ENCODE assay signal across 9 mouse cellular contexts in the genomic region with DNA sequence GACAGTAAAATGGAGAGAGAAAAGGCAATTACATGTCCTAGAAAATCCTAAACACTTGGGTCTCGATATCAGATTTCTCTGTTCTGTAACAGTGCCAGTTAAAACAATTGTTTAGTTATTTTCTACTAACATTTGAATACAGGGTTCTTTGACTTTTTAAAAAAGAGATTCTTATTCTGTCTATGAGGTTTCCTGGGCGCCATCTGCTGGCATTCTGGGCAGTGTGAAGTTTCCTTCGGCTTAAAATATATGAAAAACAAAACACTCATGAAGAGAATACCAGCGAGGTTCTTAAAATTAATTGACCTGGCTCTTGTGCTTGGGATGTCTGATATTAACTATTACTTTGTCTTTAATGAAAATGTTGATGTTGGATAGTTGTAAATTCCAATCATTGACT. TPM values are rescaled to one million over a fixed set of nuclear protein-coding genes. Genes with fewer than 3 reads are reported as not detected.
DNase-seq lines count a peak whose midpoint lies in the region; ATAC-seq and TF ChIP-seq lines count a peak whose summit lies in the region.
"Had no signal": no experiment of that assay in that cellular context is flagged by ENCODE, and none has a peak within 500 bp of the region (broad histone marks: within the 10 kb centered on the region; RNA-seq: fewer than 3 reads in every experiment).

No protein-coding gene starts in this region.

- no peak overlapping the region for H3K9ac ChIP-seq in hindbrain, postnatal 0 days (replicated peaks; ENCODE audit: low read length)
- H3K9ac ChIP-seq in hindbrain, embryonic 12.5 days = no peak overlapping the region
- H3K9ac ChIP-seq in midbrain, embryonic 11.5 days (ENCODE audit: low read length) = no peak overlapping the region

- H3K4me2 ChIP-seq in hindbrain, postnatal 0 days (ENCODE audit: low read depth, low read length) = no peak overlapping the region
- no peak overlapping the region for H3K4me2 ChIP-seq in hindbrain, embryonic 12.5 days (replicated peaks)
- H3K4me2 ChIP-seq in midbrain, embryonic 11.5 days = no peak overlapping the region

- WGBS in hindbrain, postnatal 0 days = 53% methylated on average over 4 of the region's 4 CpGs
- WGBS in hindbrain, embryonic 12.5 days = 74% methylated on average over 4 of the region's 4 CpGs
- 70% methylated on average over 4 of the region's 4 CpGs for WGBS in midbrain, embryonic 11.5 days

- no peaks in the 10 kb centered on the region for H3K9me3 ChIP-seq in hindbrain, postnatal 0 days (ENCODE audit: low read length)
- H3K9me3 ChIP-seq in hindbrain, embryonic 12.5 days (replicated peaks) = no peaks in the 10 kb centered on the region
- H3K9me3 ChIP-seq in midbrain, embryonic 11.5 days (ENCODE audit: control insufficient read depth, low read length) = no peaks in the 10 kb centered on the region

- peak; percentile 64 for TF ChIP-seq CTCF in hindbrain, postnatal 0 days (IDR thresholded peaks at IDR 0.05; ENCODE audit: low read depth)

- no peak overlapping the region for H3K27ac ChIP-seq in hindbrain, postnatal 0 days
- no peak overlapping the region for H3K27ac ChIP-seq in hindbrain, embryonic 12.5 days
- no peak overlapping the region for H3K27ac ChIP-seq in midbrain, embryonic 11.5 days (ENCODE audit: low read depth, low read length)

- H3K27me3 ChIP-seq in hindbrain, postnatal 0 days (ENCODE audit: insufficient read depth, low read length) = no peaks in the 10 kb centered on the region
- no peaks in the 10 kb centered on the region for H3K27me3 ChIP-seq in hindbrain, embryonic 12.5 days
- H3K27me3 ChIP-seq in splenic B cell, adult 2 months (ENCODE audit: control insufficient read depth, insufficient read depth, low read length, poor library complexity, severe bottlenecking) = no peaks in the 10 kb centered on the region
- H3K27me3 ChIP-seq in midbrain, embryonic 11.5 days (ENCODE audit: control insufficient read depth, insufficient read depth, low read length) = no peaks in the 10 kb centered on the region

- no peak for ATAC-seq in hindbrain, postnatal 0 days
- no peak for ATAC-seq in hindbrain, embryonic 12.5 days (ENCODE audit: low FRiP score)
- no peak for ATAC-seq in midbrain, embryonic 11.5 days (ENCODE audit: low FRiP score)

- peaks cover 19% of the 10 kb centered on the region; the same call in 1 of the 2 replicates for H3K36me3 ChIP-seq in hindbrain, postnatal 0 days (ENCODE audit: insufficient read depth, low read length)
- peaks cover 15% of the 10 kb centered on the region for H3K36me3 ChIP-seq in hindbrain, embryonic 12.5 days
- peaks cover 3% of the 10 kb centered on the region for H3K36me3 ChIP-seq in splenic B cell, adult 2 months (ENCODE audit: control insufficient read depth, insufficient read depth, low read length, poor library complexity, severe bottlenecking)
- H3K36me3 ChIP-seq in midbrain, embryonic 11.5 days (ENCODE audit: control insufficient read depth, insufficient read depth, low read length) = no peaks in the 10 kb centered on the region

- no peak overlapping the region for H3K4me3 ChIP-seq in hindbrain, postnatal 0 days (ENCODE audit: low read length)
- no peak overlapping the region for H3K4me3 ChIP-seq in hindbrain, embryonic 12.5 days
- H3K4me3 ChIP-seq in midbrain, embryonic 11.5 days (ENCODE audit: low read depth, low read length) = no peak overlapping the region

- H3K4me1 ChIP-seq in hindbrain, postnatal 0 days (ENCODE audit: insufficient read depth, low read length) = no peaks in the 10 kb centered on the region
- H3K4me1 ChIP-seq in hindbrain, embryonic 12.5 days = 0 out of 2 replicates have a peak, but pooled peaks cover 7% of the 10 kb centered on the region
- H3K4me1 ChIP-seq in midbrain, embryonic 11.5 days (ENCODE audit: control insufficient read depth, insufficient read depth, low read length) = peaks cover 4% of the 10 kb centered on the region; the same call in 1 of the 2 replicates

- peak; percentile 52 for DNase-seq in adrenal gland, postnatal 14 days
- DNase-seq in adrenal gland, adult 8-10 months = no peak
- DNase-seq in hindbrain, postnatal 0 days (ENCODE audit: low spot score) = peak; percentile 77
- peak; percentile 14 for DNase-seq in urinary bladder, postnatal 14 days (ENCODE audit: low spot score)
- no peak for DNase-seq in urinary bladder, adult 2 months (ENCODE audit: low spot score)
- DNase-seq in splenic B cell, adult 2 months (ENCODE audit: low read depth, low spot score) = peak; percentile 23
- DNase-seq in midbrain, embryonic 11.5 days (ENCODE audit: low spot score, missing footprints) = no peak

RNA-seq across cellular contexts. Expression of a gene that starts 1.4 kb away (rescaled TPM):
- total RNA-seq in adrenal gland, postnatal 14 days (2021) = 5.3 and 22.3 TPM in 2 replicates
- 10 to 100 TPM in 2 of 4 experiments, 1 to 10 TPM in 1, not detected in 1; 6.7 to 19.6 (median 15.6) TPM for total RNA-seq in adrenal gland, adult 8-10 months (2022)
- not detected in 2 replicates for total RNA-seq in hindbrain, postnatal 0 days (2014; rRNA removed)
- 18.2 and 21.4 TPM in 2 replicates for polyA plus RNA-seq in hindbrain, postnatal 0 days (2015; fragmentation: Nextera tagmentation; extraction: Ambion mirVana)
- 10.4 and 30.3 TPM in 2 replicates for polyA plus RNA-seq in hindbrain, embryonic 12.5 days (2016; fragmentation: Nextera tagmentation; extraction: Ambion mirVana)
- polyA plus RNA-seq in urinary bladder, adult 2 months (2012; rRNA removed) = not detected in 2 replicates
- 14.0 and 17.3 TPM in 2 replicates for polyA plus RNA-seq in midbrain, embryonic 11.5 days (2014; fragmentation: Nextera tagmentation; extraction: Ambion mirVana)
- total RNA-seq: common myeloid progenitor, adult 5-6 weeks had no signal

RNA-seq across cellular contexts. Expression of a gene that starts 4.2 kb away (rescaled TPM):
- 4.6 and 5.8 TPM in 2 replicates for total RNA-seq in adrenal gland, postnatal 14 days (2021)
- 1 to 10 TPM; 6.5 to 8.8 (median 7.3) TPM for total RNA-seq in adrenal gland, adult 8-10 months (2022)
- 7.0 and 7.3 TPM in 2 replicates for total RNA-seq in hindbrain, postnatal 0 days (2014; rRNA removed)
- 8.1 TPM in 2 replicates for polyA plus RNA-seq in hindbrain, postnatal 0 days (2015; fragmentation: Nextera tagmentation; extraction: Ambion mirVana)
- 11.8 and 12.9 TPM in 2 replicates for polyA plus RNA-seq in hindbrain, embryonic 12.5 days (2016; fragmentation: Nextera tagmentation; extraction: Ambion mirVana)
- polyA plus RNA-seq in urinary bladder, adult 2 months (2012; rRNA removed) = 2.5 and 3.0 TPM in 2 replicates
- 9.6 and 9.9 TPM in 2 replicates for polyA plus RNA-seq in midbrain, embryonic 11.5 days (2014; fragmentation: Nextera tagmentation; extraction: Ambion mirVana)

RNA-seq across cellular contexts. Expression of a gene that starts 4.3 kb away (rescaled TPM):
- 10.9 and 16.1 TPM in 2 replicates for total RNA-seq in adrenal gland, postnatal 14 days (2021)
- 10 to 100 TPM in 3 of 4 experiments, 1 to 10 TPM in 1; 7.0 to 16.9 (median 16.2) TPM for total RNA-seq in adrenal gland, adult 8-10 months (2022)
- 8.3 and 14.2 TPM in 2 replicates for total RNA-seq in hindbrain, postnatal 0 days (2014; rRNA removed)
- polyA plus RNA-seq in hindbrain, postnatal 0 days (2015; fragmentation: Nextera tagmentation; extraction: Ambion mirVana) = 19.4 and 20.6 TPM in 2 replicates
- 24.1 and 30.3 TPM in 2 replicates for polyA plus RNA-seq in hindbrain, embryonic 12.5 days (2016; fragmentation: Nextera tagmentation; extraction: Ambion mirVana)
- polyA plus RNA-seq in urinary bladder, adult 2 months (2012; rRNA removed) = 20.1 and 25.3 TPM in 2 replicates
- 23.4 and 32.1 TPM in 2 replicates for polyA plus RNA-seq in midbrain, embryonic 11.5 days (2014; fragmentation: Nextera tagmentation; extraction: Ambion mirVana)

RNA-seq across cellular contexts. Expression of a gene that starts 4.3 kb away (rescaled TPM):
- total RNA-seq in adrenal gland, postnatal 14 days (2021) = 31.1 and 32.3 TPM in 2 replicates
- total RNA-seq in adrenal gland, adult 8-10 months (2022) = 10 to 100 TPM; 12.5 to 27.4 (median 22.2) TPM
- total RNA-seq in hindbrain, postnatal 0 days (2014; rRNA removed) = 6.4 and 9.4 TPM in 2 replicates
- 6.4 and 10.5 TPM in 2 replicates for polyA plus RNA-seq in hindbrain, postnatal 0 days (2015; fragmentation: Nextera tagmentation; extraction: Ambion mirVana)
- polyA plus RNA-seq in hindbrain, embryonic 12.5 days (2016; fragmentation: Nextera tagmentation; extraction: Ambion mirVana) = 13.1 and 15.8 TPM in 2 replicates
- 10.1 and 11.2 TPM in 2 replicates for polyA plus RNA-seq in urinary bladder, adult 2 months (2012; rRNA removed)
- polyA plus RNA-seq in midbrain, embryonic 11.5 days (2014; fragmentation: Nextera tagmentation; extraction: Ambion mirVana) = 14.1 and 18.5 TPM in 2 replicates

Comparison
In these comparisons a context has a peak if more than half of its experiments do, and no peak if none do; other contexts are left out.
1. DNase-seq: peak in adrenal gland, postnatal 14 days (single experiment), hindbrain, postnatal 0 days (single experiment), urinary bladder, postnatal 14 days (single experiment) and splenic B cell, adult 2 months (single experiment); none in adrenal gland, adult 8-10 months (single experiment), urinary bladder, adult 2 months (single experiment) and midbrain, embryonic 11.5 days (single experiment).
2. RNA of a gene that starts 1.4 kb away (polyA plus RNA-seq): 10.4 to 30.3 TPM in hindbrain, embryonic 12.5 days, 18.2 to 21.4 TPM in hindbrain, postnatal 0 days and 14.0 to 17.3 TPM in midbrain, embryonic 11.5 days; not detected in urinary bladder, adult 2 months; every median in the first group is over 10 times any median in the second.